Mouse (Mus musculus): ENCODE results near the gene Olfr469.
"Not testable (repeated sequence)": the region's sequence is repeated elsewhere in the genome, so short reads cannot be mapped to it uniquely, and the experiment has no call there.

Gene Olfr469

DNA sequence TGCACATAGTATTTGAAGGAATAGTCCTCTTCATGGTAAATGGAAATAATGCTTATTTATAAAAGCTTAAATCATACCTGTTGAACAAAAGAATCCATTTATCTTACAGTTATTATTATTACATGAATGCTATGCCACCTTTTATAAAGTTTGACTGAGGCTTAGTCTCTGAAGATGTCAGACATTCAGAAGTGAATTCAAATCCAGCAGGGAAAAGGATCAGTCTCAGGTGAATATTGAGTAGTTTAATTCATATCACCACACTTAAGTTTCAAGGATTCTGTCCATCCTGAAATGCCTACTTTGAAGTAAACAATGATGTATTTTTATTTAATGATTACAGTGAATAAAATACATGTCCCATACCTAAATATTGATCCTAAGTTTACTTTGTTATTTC lies at the start of gene Olfr469:
Gene Olfr469, minus strand, starts transcription at position 101 of the 400 bp plus-strand sequence.
- not testable (repeated sequence) for DNase-seq

DNA sequence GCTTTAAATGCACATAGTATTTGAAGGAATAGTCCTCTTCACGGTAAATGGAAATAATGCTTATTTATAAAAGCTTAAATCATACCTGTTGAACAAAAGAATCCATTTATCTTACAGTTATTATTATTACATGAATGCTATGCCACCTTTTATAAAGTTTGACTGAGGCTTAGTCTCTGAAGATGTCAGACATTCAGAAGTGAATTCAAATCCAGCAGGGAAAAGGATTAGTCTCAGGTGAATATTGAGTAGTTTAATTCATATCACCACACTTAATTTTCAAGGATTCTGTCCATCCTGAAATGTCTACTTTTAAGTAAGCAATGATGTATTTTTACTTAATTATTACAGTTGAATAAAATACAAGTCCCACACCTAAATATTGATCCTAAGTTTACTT lies 22.0 kb upstream of the Olfr469 start, which contains the start of gene Olfr470:
Gene Olfr470, minus strand, starts transcription at position 101 of the 400 bp plus-strand sequence.
- DNase-seq = not testable (repeated sequence)

DNA sequence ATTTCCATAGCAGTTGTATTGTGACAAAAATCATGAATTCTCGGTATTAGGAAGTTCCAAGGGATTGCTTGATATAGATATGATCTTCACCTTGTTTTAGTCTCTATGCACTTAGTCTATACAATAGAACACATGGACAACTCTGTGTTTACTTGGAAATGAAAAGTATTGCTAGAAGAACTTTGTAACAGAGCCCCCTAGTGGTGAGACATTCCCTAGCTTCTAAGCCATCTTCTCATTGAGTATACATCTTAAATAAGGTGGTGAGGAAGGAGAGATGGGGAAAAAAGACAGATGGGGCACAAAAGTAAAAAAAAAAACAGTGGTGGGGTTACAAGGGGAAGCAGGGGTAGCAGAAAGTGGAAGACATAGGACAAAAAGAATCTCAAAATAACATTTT lies 16.4 kb upstream of the Olfr469 start:
- DNase-seq = peak in 1 of 2 experiments; percentile 2

DNA sequence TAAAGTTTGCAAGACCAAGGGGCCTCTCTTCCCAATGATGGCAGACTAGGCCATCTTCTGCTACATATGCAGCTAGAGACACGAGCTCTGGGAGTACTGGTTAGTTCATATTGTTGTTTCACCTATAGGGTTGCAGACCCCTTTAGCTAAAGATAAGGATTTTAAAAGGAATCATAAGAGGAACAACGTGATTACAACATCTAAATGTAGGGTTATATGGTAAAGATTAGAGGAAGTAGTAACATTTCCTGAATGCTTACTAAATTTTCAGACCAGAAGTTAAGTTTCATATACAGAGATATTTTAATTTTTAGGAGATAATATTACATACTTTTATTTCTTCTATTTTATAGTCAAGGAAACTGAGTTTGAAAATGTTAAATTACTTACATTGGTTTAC lies 1.5 kb downstream of the Olfr469 start:
- DNase-seq = not testable (repeated sequence)

DNA sequence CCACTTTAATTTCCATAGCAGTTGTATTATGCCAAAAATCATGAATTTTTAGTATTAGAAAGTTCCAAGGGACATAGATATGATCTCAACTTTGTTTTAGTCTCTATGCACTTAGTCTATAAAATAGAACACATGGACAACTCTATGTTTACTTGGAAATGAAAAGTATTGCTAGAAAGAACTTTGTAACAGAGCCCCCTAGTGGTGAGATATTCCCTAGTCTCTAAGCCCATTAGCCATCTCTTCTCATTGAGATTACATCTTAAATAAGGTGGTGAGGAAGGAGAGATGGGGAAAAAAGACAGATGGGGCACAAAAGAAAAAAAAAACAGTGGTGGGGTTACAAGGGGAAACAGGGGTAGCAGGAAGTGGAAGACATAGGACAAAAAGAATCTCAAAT lies 5.9 kb downstream of the Olfr469 start:
- peak in 1 of 2 experiments; percentile 6 for DNase-seq

DNA sequence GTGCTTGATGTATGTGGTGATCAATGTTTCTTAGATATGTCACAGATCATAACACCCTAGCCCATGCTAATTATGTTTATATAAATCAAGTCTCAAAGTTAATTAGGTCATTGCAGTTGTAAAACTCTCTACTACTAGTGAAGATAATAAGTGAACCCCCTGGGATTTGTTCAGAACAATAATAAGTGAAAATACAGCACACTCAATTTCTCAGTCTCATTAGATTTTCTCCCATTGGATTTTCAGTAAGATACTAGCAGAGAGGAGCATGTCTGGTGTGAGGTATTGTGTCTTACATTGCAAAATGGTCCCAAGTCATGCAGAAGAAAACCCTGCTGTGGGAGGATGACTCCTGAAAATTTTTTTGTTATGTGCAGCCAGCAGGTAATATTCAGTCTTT lies 13.4 kb downstream of the Olfr469 start, which contains the start of gene Olfr467:
Gene Olfr467, plus strand, starts transcription at position 301 of the 400 bp plus-strand sequence.
- DNase-seq = no peak

DNA sequence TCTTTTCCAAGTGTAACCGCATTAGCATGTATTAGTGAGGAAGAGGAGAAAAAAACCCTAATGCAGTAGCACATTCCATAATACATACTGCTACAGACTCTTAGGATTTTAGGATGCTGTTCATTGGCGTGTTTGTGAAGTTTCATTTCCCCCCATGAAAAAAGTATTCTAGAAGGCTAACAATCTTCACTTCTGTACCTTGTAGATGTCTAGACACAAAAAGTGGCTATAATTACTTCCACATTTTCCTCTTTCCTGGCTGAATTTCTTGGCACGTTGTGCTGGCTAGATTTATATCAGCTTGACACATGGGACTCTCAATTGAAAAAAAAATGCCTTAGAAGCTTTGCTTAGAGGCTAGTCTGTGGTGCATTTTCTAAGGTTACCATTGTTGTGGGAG lies 23.2 kb downstream of the Olfr469 start:
- no peak for DNase-seq

DNA sequence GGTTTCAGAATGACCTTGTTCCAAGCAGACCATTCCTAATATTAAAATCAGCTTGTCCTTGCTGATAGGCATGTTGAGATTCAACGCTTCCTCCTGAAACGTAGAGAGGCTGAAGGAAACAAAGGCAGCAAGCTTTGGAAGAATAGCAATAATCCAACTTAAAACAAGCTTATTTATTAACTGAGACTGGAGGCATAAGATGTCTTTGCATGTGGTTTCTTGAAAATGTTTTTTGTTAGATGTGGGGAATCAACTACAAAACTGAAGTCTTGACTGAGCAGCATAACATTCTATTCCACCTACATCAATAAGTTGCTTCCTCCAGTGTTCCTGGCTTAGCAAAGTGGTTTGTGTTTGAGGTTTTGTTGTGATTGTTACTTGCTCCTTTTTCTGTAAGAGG lies 24.2 kb downstream of the Olfr469 start, which contains the start of gene Ovch2:
Gene Ovch2, minus strand, starts transcription at position 101 of the 400 bp plus-strand sequence.
- DNase-seq = no peak

DNA sequence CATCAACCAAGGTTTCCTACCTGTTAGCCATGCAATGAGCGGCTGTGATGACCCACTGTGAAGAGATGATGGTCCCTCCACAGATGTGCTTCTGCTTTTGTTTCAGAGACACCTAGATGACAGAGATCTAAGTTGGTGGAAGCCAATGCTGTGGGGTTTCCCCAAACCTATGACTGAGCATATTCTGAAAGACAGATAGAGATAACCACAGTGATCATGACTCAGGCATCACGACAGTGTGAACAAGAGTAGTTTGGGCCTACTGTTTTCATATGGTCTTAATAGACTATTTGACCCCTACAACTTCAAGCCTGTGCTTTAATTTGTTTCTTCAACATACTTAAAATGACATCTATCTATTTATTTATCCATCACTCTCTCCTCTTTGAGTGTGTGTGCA lies 28.8 kb downstream of the Olfr469 start:
- DNase-seq = no peak

DNA sequence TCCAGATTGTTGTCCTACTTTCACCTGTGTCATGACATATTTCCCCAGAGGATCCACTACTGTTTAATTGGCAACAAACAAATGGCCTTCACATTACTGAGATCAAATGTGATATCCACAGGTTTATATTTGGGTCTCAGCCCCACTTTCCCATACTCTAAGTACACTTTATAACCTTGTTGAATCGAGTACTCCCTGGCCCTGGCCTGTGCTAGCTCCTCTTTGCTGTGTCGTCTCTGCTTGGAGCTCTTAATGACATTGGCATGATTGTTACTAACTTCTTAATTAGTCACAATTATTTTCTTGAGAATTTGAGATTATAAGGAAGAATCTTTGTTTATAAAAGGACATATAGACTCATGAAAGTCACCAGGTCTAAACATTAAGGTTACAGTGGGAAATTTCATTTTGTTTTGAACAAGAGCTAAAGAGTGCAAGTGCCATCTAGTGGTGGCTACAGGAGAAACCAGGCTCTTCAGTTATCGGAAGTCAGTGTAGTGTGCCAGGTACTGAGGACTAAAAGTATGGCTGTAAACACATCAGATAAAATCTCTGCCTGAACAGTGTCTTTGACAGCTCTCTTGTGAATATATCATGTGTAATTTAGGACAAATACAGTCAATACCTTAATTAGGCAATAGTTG lies 37.2 kb downstream of the Olfr469 start:
- DNase-seq = peak; percentile 21 to 30

DNA sequence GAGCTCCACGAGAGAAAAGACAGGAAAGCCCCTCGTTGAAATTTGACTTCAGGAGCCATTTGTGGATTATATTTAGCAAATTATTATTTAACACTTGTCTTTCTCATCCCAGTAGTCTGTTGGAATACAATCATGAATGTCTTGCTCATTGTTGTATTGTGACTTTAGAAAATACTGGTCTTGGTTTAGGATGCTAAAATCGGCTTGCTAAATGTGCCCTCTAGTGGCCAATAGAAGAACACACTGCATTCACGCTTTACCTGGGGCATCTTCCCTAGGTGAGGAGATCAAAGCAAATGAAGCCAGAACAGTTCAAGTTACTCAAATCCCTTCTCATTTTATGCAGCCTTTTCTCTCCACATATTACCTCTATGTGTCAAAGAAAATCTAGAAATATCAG lies 45.7 kb downstream of the Olfr469 start:
- peak; percentile 18 to 44 for DNase-seq

DNA sequence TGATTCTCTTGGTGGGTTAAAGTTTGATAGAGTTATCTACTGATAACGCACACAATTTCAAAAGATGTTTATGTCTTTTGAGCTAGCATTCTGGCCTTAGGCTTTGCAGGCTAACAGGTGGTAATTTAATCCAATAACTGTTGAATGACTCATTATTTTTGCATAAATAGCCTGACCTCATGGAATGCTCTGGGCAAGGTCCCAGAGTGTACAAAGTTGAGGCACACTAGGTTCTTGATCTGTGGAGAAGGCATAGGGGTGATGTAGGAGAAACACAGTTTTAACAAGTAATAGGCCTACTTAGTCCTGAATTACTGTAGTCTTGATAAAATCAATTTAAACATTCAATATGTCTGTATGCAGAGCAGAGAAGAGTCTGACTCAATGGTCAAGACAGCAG lies 47.1 kb downstream of the Olfr469 start:
- no peak for DNase-seq

DNA sequence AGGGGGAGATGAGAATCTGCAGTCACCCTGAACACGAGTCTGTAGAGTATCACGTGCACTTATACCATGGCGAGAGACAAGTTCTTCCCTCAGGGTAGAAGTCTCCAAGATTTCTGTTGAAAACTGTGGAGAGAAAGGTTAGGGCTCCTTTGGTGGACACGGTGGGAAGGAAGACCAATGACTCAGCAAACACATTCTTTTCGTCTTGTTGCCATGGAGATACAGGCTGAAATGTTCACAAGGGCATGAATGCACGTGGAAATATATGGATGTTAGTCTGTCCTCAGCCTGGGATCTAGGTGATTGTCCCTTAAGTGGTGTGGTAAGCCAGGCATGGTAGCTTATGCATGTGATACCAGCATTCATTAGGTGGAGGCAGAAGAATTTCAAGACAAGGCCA lies 54.5 kb downstream of the Olfr469 start:
- no peak for DNase-seq

Data from cerebellum, postnatal 14 days (tissue).